Mouse (Mus musculus) bone marrow macrophage, adult 2 months (primary cell): ENCODE measurements around the gene Il9r.

ENCODE experiments used
- CTCF ChIP-seq: IDR thresholded peaks from 2 replicates; pipeline ENCODE4 v1.5.1; 2012; ENCODE audit warnings: low read depth, mild to moderate bottlenecking, low read length, moderate library complexity
- POLR2A ChIP-seq: IDR thresholded peaks from 2 replicates; pipeline ENCODE4 v1.6.1; 2012; ENCODE audit warnings: mild to moderate bottlenecking, low read depth, low read length, borderline replicate concordance

GRCm38 (mm10) chr11:32160341-32160740 lies 39.7 kb downstream of the Il9r start:
- no peak for TF ChIP-seq CTCF
- no peak for TF ChIP-seq POLR2A
